Mouse (Mus musculus) cerebellum, adult 2 months (tissue): ENCODE measurements around the gene Ppp1ca.

Experiments
- CTCF ChIP-seq: fragments of 200-500 bp; IDR thresholded peaks from 2 replicates; pipeline ENCODE4 v1.5.1; 2011; ENCODE audit warnings: low read depth, mild to moderate bottlenecking, control low read depth, low read length, moderate library complexity, borderline replicate concordance; ENCODE audit not compliant: insufficient read depth
- POLR2A ChIP-seq: fragments of 200-500 bp; IDR thresholded peaks from 2 replicates; pipeline ENCODE4 v1.6.1; 2011; ENCODE audit warnings: low read length, control low read depth, borderline replicate concordance; ENCODE audit not compliant: insufficient read depth

GRCm38 (mm10) chr19:4180411-4180810 is 11.5 kb upstream of the Ppp1ca start:
- no peak for TF ChIP-seq CTCF
- no peak for TF ChIP-seq POLR2A
